Mouse (Mus musculus) embryonic fibroblast, embryonic 13.5 days (primary cell): ENCODE results near the gene Eif4g3.

Source experiments
- CTCF ChIP-seq: IDR thresholded peaks from 2 replicates; pipeline ENCODE4 v1.5.1; 2011; ENCODE audit warnings: mild to moderate bottlenecking, control low read depth, low read length, moderate library complexity, borderline replicate concordance; ENCODE audit not compliant: insufficient read depth
- POLR2A ChIP-seq: IDR thresholded peaks from 2 replicates; pipeline ENCODE4 v1.6.1; 2011; ENCODE audit warnings: low read depth, mild to moderate bottlenecking, control low read depth, low read length, moderate library complexity

GRCm38 (mm10) chr4:138168162-138168561 lies 175.3 kb downstream of the Eif4g3 start:
- no peak for TF ChIP-seq POLR2A
- no peak for TF ChIP-seq CTCF
